Mouse (Mus musculus): ENCODE results near the gene Gm21293. TPM values are rescaled to one million over a fixed set of nuclear protein-coding genes. Genes with fewer than 3 reads are reported as not detected.

Gene Gm21293
- not detected in 2 replicates for polyA plus RNA-seq (2012; rRNA removed; ENCODE audit: low replicate concordance)

GRCm38 (mm10) chr10:104142687-104143086 lies at the start of gene Gm21293:
Gene Gm21293 (plus strand): TSS chr10:104142987.

GRCm38 (mm10) chr10:104151197-104151596 lies 8.4 kb downstream of the Gm21293 start, which contains the start of gene Gm6763:
Gene Gm6763 (plus strand): TSS chr10:104151497.

GRCm38 (mm10) chr10:104159706-104160105 lies 16.9 kb downstream of the Gm21293 start, which contains the start of gene Gm8764:
Gene Gm8764 (plus strand): TSS chr10:104160006.

DNA sequence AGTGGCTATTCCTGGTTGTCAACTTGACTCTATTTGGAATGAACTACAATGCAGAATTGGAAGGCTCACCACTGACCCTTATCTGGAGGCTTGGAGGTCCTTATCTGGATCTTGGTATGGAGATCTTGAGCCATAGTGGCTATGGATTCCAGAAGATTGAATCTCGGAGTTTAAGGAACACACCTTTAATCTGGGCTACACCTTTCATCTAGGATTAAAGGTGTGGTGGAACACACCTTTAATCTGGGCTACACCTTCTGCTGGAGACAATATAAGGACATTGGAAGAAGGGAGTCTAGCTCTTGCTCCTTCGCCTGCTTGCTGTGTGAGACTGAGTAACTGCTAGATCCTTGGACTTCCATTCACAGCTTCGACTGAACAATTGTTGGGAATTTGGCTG lies 25.4 kb downstream of the Gm21293 start, which contains the start of gene Gm21304:
Gene Gm21304, plus strand, starts transcription at position 301 of the 400 bp plus-strand sequence.

DNA sequence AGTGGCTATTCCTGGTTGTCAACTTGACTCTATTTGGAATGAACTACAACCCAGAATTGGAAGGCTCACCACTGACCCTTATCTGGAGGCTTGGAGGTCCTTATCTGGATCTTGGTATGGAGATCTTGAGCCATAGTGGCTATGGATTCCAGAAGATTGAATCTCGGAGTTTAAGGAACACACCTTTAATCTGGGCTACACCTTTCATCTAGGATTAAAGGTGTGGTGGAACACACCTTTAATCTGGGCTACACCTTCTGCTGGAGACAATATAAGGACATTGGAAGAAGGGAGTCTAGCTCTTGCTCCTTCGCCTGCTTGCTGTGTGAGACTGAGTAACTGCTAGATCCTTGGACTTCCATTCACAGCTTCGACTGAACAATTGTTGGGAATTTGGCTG lies 33.9 kb downstream of the Gm21293 start, which contains the start of gene Gm21312:
Gene Gm21312, plus strand, starts transcription at position 301 of the 400 bp plus-strand sequence.

GRCm38 (mm10) chr10:104185233-104185632 lies 42.4 kb downstream of the Gm21293 start, which contains the start of gene Gm20765:
Gene Gm20765 (plus strand): TSS chr10:104185533.

GRCm38 (mm10) chr10:104193742-104194141 lies 51.0 kb downstream of the Gm21293 start, which contains the start of gene Gm4340:
Gene Gm4340 (plus strand): TSS chr10:104194042.

Other genes starting within 250 kb of the Gm21293 start
- gene Gm6763, start 8.5 kb downstream of the Gm21293 start, polyA plus RNA-seq (2012; rRNA removed; ENCODE audit: low replicate concordance) = not detected in 2 replicates
- not detected in 2 replicates for gene Gm8764, start 17.0 kb downstream of the Gm21293 start, polyA plus RNA-seq (2012; rRNA removed; ENCODE audit: low replicate concordance)
- not detected in 2 replicates for gene Gm21304, start 25.5 kb downstream of the Gm21293 start, polyA plus RNA-seq (2012; rRNA removed; ENCODE audit: low replicate concordance)
- gene Gm21312, start 34.0 kb downstream of the Gm21293 start, polyA plus RNA-seq (2012; rRNA removed; ENCODE audit: low replicate concordance) = not detected in 2 replicates
- not detected in 2 replicates for gene Gm20765, start 42.5 kb downstream of the Gm21293 start, polyA plus RNA-seq (2012; rRNA removed; ENCODE audit: low replicate concordance)
- not detected in 2 replicates for gene Gm4340, start 51.1 kb downstream of the Gm21293 start, polyA plus RNA-seq (2012; rRNA removed; ENCODE audit: low replicate concordance)